Mouse (Mus musculus) gastrocnemius, postnatal 10 days (tissue): ENCODE data around the gene Shc4. TPM values are rescaled to one million over a fixed set of nuclear protein-coding genes. Genes with fewer than 3 reads are reported as not detected.

Experiments
- DNase-seq: peaks from one replicate; pipeline ENCODE4 v3.0.0; 2021; ENCODE audit warnings: mixed read lengths
- total RNA-seq, 2 experiments: library from RNA; stranded (reverse); gene quantifications; 2 replicates each; pipeline ENCODE4 v1.2.3; 2021

Gene Shc4
- total RNA-seq, 2 experiments from 2014 or later, result 3.4 to 3.5 TPM

- DNase-seq, result no peak
Observed at GRCm38 (mm10) chr2:125630010-125630409, 93.9 kb downstream of the Shc4 start.

- no peak for DNase-seq
Observed at GRCm38 (mm10) chr2:125628487-125628886, 95.5 kb downstream of the Shc4 start.

- no peak for DNase-seq
Observed at GRCm38 (mm10) chr2:125626536-125626935, 97.4 kb downstream of the Shc4 start.

- DNase-seq, result peak; percentile 96
Observed at GRCm38 (mm10) chr2:125624837-125625351, 99.1 kb downstream of the Shc4 start, which contains the start of gene Cep152. TSS of gene Cep152 (minus strand) at chr2:125625113.

- DNase-seq, result no peak
Observed at GRCm38 (mm10) chr2:125624127-125624685, 99.7 kb downstream of the Shc4 start.

- DNase-seq, result no peak
Observed at GRCm38 (mm10) chr2:125623211-125623610, 100.7 kb downstream of the Shc4 start.

- no peak for DNase-seq
Observed at GRCm38 (mm10) chr2:125620213-125620907, 103.6 kb downstream of the Shc4 start.

GRCm38 (mm10) chr2:125615858-125616424, 108.0 kb downstream of the Shc4 start:
- DNase-seq, result no peak

GRCm38 (mm10) chr2:125615440-125615839, 108.5 kb downstream of the Shc4 start:
- DNase-seq, result no peak

- peak; percentile 34 for DNase-seq
Observed at GRCm38 (mm10) chr2:125606220-125606845, 117.6 kb downstream of the Shc4 start.

GRCm38 (mm10) chr2:125604646-125605045, 119.3 kb downstream of the Shc4 start:
- peak; percentile 80 for DNase-seq

GRCm38 (mm10) chr2:125602970-125603369, 121.0 kb downstream of the Shc4 start:
- no peak for DNase-seq

- no peak for DNase-seq
Observed at GRCm38 (mm10) chr2:125598958-125599357, 125.0 kb downstream of the Shc4 start.

- no peak for DNase-seq
Observed at GRCm38 (mm10) chr2:125598251-125598650, 125.7 kb downstream of the Shc4 start.

- no peak for DNase-seq
Observed at GRCm38 (mm10) chr2:125594786-125595185, 129.2 kb downstream of the Shc4 start.

- DNase-seq, result no peak
Observed at GRCm38 (mm10) chr2:125594072-125594471, 129.9 kb downstream of the Shc4 start.

- DNase-seq, result no peak
Observed at GRCm38 (mm10) chr2:125591895-125592294, 132.1 kb downstream of the Shc4 start.

GRCm38 (mm10) chr2:125589287-125589686, 134.7 kb downstream of the Shc4 start:
- no peak for DNase-seq

- DNase-seq, result no peak
Observed at GRCm38 (mm10) chr2:125581081-125581480, 142.9 kb downstream of the Shc4 start.

- DNase-seq, result no peak
Observed at GRCm38 (mm10) chr2:125577670-125578069, 146.3 kb downstream of the Shc4 start.
